Mouse (Mus musculus): Measurements from ENCODE around the gene Olig1.

- TF ChIP-seq CTCF (IDR thresholded peaks at IDR 0.05; ENCODE audit: low read depth) (no peak), EP300 (IDR thresholded peaks at IDR 0.05; ENCODE audit: low read depth) (no peak)
These were observed 42.5 kb upstream of the Olig1 start for GRCm38 (mm10) chr16:91226883-91227759.

All from liver, postnatal 0 days (tissue).